Mouse (Mus musculus) thymus, postnatal 4 days (tissue): ENCODE results near the gene Kcnc4.
A peak's percentile ranks its signal among the peaks of the same experiment; 100 is the strongest.

Experiments
- DNase-seq: peaks from one replicate; pipeline ENCODE4 v3.0.0; 2021

Gene Kcnc4

DNA sequence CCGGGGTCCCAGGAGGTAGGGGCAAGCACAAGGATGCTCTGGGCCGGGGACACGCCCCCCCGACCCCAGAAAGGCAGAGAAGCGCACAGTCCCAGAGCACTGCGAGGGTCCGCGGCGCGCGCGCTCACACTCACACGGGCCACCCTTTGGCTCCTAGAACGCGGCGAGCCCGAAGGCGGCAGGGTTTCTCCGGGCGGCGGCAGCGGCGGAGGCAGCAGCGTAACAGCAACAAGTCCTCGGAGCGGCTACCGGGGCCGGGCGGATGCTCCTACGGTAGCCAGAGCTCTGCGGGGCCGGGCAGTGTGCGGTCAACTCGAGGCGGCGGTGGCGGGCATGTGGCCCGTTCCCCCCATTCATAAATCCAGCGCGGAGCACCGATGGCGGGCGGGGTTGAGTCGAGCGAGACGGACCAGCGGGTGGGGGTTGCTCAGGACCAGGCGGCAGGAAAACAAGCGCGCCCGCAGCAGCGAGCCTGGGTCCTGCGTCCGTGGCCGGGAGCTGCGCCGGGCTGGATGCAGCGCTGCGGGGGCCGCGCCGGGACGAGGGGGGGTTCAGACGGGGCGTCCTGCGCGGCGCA lies at the start of gene Kcnc4:
Kcnc4 (minus strand) TSS at position 357 of the 577 bp plus-strand sequence.
- DNase-seq: peak; percentile 32

- no peak for DNase-seq
Measured at GRCm38 (mm10) chr3:107508696-107509095, 49.3 kb upstream of the Kcnc4 start.

- DNase-seq: no peak
Measured at GRCm38 (mm10) chr3:107507966-107508365, 48.6 kb upstream of the Kcnc4 start.

DNA sequence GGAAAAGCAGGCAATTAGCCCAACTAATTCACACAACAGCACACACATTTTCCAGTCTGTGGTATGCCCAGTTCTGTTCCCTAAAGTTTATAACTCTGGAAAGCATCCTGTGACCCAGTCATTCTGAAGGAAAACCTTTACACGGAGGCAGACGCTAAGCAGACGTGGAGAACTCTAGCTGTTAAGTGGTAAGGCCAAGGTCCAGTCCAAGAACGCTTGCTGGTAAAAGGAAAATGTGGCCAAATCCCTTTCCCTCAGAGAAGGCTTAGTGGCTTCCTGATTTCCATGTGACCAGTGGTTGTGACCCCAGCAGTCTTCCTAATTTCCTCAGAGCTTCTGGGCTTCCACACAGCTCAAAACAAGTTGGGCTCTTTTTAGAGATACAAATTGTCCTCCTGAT lies 47.2 kb upstream of the Kcnc4 start:
- no peak for DNase-seq

- DNase-seq: no peak
Measured at GRCm38 (mm10) chr3:107505464-107506367, 46.4 kb upstream of the Kcnc4 start.

DNA sequence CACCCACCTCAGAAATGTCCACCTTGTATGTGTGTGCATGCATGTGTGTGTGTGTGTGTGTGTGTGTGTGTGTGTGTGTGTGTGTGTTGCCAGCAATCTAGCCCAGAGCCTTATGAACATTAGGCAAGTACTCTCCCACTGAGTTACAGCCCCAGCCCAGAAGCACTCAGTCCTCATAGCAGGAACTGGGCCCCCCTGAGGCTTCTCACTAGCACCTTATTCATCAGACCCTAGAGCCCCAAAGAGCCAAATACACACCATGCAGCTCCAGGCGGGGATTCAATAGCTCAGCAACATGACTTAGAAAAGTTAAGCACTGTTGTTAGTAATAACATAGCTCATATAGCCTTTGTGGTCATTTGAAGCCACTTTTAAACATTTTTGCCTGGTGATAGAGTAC lies 45.2 kb upstream of the Kcnc4 start:
- DNase-seq: no peak

- DNase-seq: no peak
Measured at GRCm38 (mm10) chr3:107503716-107504115, 44.4 kb upstream of the Kcnc4 start.

DNA sequence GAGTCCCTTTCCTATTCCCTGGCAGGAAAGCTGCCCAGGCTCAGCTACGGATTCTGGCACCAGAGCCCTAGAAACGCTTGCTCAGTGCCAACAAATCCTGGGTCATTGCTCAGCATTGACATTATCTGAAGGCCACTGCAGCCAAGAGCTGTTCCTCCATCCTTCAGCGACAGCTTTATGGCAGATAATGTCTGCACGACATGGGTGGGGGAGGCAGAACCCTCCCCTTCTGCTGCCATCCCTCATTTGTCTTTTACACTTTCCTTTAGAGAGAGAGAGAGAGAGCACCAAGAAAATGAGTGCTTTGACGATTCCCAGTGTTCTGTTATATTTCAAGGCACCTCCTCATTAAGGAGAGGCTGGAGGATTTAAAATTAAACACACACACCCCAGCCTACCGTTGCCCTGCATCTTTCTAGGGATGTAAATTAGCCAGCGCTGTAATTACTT lies 42.4 kb upstream of the Kcnc4 start:
- DNase-seq: no peak

- no peak for DNase-seq
Measured at GRCm38 (mm10) chr3:107500301-107500700, 40.9 kb upstream of the Kcnc4 start.

- no peak for DNase-seq
Measured at GRCm38 (mm10) chr3:107496086-107496850, 36.9 kb upstream of the Kcnc4 start.

GRCm38 (mm10) chr3:107495524-107495923 lies 36.2 kb upstream of the Kcnc4 start:
- no peak for DNase-seq

GRCm38 (mm10) chr3:107491459-107491858 lies 32.1 kb upstream of the Kcnc4 start:
- no peak for DNase-seq

GRCm38 (mm10) chr3:107488637-107489036 lies 29.3 kb upstream of the Kcnc4 start:
- DNase-seq: no peak

DNA sequence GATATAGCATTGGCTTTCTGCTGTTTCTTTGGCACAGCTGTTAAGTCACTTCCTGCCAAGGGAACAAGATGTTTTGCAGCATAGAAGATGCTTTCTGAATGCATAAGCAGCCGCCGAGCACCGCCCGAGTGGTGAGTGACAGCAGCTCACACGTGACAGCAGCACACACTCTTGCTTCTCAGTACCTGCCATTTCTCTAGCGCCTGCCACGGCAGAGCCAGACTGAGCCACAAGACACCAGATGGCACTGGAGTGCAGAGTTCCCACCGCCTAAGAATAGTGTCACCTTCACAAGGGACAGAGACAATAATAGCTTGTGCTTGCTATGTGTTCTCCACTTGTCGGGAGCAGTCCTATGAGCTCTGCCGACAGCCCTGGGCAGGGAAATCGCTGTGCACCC lies 23.9 kb upstream of the Kcnc4 start:
- peak; percentile 33 for DNase-seq

- DNase-seq: no peak
Measured at GRCm38 (mm10) chr3:107480660-107481059, 21.3 kb upstream of the Kcnc4 start.

DNA sequence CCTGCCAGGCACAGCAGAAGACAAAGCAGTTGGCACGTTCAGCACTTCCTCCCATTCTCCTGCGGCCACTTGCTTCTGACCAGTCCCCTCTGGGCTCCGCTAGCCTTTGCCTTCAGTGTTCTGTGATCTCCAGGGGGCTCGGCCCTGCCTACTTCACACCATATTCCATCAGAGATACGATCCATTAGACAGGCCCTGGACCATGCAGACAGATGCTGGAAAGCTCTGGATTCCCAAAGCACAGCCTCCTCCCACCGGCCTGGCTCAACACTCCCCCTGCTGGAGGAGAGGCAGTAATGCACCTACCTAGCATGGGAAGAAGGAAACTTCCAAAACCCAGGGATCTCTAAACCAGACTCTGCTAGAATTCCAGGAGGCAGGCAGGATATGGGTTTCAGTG lies 12.8 kb upstream of the Kcnc4 start:
- peak; percentile 30 for DNase-seq

DNA sequence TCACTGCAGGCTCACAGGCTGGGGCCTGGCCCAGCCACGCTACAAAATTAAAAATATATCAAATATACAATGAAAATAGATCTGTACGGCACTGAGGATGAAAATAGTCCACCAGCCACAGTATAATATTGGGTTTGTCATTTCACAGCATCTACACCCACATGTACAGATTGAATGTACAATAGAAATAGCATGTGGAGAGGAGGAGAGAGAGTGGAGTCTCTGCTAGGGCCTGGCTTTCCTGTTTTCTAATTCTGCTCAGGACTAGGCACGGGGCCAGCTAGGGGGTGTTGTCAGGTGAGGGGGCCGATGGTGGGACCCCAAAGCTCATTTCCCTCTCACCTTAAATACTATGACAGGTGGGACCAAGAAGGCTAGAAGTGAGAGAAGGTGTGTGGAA lies 9.7 kb upstream of the Kcnc4 start:
- no peak for DNase-seq

GRCm38 (mm10) chr3:107468106-107468505 lies 8.8 kb upstream of the Kcnc4 start:
- DNase-seq: no peak

DNA sequence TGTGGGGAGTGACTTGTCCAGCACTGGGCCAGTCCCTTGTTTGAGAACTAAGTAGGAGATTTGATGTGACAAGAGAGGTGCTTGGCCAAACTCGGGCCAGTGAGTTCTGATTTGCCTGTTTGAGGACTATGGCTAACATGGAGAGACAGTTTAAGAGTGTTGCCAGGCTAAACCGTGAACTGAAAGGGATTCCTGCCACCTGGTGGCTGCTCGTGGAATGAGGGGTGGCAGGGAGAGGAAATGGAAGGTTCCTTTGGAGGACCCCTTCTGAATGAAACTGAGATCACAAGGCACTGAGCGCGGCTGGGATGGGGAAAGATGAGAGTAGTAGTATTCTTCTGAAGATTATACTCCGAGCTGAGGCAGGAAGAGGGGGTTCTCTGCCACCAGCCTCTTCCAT lies 7.2 kb upstream of the Kcnc4 start:
- peak; percentile 86 for DNase-seq

- peak; percentile 87 for DNase-seq
Measured at GRCm38 (mm10) chr3:107462160-107462559, 2.8 kb upstream of the Kcnc4 start.

- peak; percentile 23 for DNase-seq
Measured at GRCm38 (mm10) chr3:107459773-107460431, 550 bp upstream of the Kcnc4 start.

DNA sequence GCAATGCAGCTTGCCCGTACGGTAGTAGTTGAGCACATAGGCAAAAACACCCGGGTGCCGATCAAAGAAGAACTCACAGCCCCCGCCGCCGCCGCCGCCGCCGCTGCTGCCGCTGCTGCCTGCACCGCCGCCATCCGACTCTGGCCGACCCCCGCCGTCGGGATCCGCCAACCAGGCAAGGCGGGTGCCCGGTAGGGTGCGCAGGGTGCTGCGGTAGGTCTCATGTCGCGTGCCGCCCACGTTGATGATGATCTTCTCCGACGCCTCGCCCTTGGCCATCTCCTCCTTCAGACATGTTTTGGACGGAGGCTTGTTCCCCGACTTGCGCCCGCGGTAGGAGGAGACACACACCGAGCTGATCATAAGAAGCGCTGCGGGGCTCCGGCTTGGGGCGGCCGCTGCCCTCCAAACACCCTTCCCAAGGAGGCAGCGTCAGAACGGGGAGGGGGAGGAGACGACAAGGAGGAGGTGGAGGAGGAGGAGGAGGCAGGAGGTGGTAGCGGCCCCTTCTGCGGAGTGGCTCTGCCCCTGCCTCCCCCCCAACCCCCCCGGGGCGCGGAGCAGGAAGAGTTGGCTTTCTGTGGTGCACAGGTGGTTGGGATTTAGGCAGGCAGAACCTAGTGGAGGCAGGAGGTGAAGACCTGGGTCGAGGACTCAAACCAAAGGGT lies 690 bp downstream of the Kcnc4 start:
- peak; percentile 65 for DNase-seq
